Mouse (Mus musculus): ENCODE data around the gene Ift81. TPM values are rescaled to one million over a fixed set of nuclear protein-coding genes. Genes with fewer than 3 reads are reported as not detected.

Ift81 gene
- polyA plus RNA-seq, 1 experiment from 2014 or later: 25.2 TPM

GRCm38 (mm10) chr5:122625565-122626252 is 11.4 kb upstream of the Ift81 start:
- Histone ChIP-seq H3K9me3 (replicated peaks) (no peaks in the 10 kb centered on the region), H3K36me3 (no peaks in the 10 kb centered on the region), H3K9ac (no peak overlapping the region), H3K27ac (ENCODE audit: poor library complexity, severe bottlenecking) (0 out of 2 replicates have a peak overlapping the region, but pooled peaks have one; percentile 28), H3K4me3 (no peak overlapping the region), H3K4me2 (no peak overlapping the region), H3K27me3 (replicated peaks) (no peaks in the 10 kb centered on the region), H3K4me1 (replicated peaks) (peaks cover 37% of the 10 kb centered on the region)
- ATAC-seq (ENCODE audit: insufficient number of reproducible peaks, low FRiP score): no peak
- WGBS: 81% methylated on average over 14 of the region's 14 CpGs

GRCm38 (mm10) chr5:122624952-122625479 is 10.7 kb upstream of the Ift81 start:
- no peak overlapping the region for H3K4me2 ChIP-seq
- 83% methylated on average over 11 of the region's 11 CpGs for WGBS
- H3K9me3 ChIP-seq (replicated peaks): no peaks in the 10 kb centered on the region
- no peaks in the 10 kb centered on the region for H3K27me3 ChIP-seq (replicated peaks)
- no peak overlapping the region for H3K9ac ChIP-seq
- no peak overlapping the region for H3K4me3 ChIP-seq
- peaks cover 44% of the 10 kb centered on the region for H3K4me1 ChIP-seq (replicated peaks)
- no peak overlapping the region for H3K27ac ChIP-seq (ENCODE audit: poor library complexity, severe bottlenecking)
- H3K36me3 ChIP-seq: no peaks in the 10 kb centered on the region
- ATAC-seq (ENCODE audit: insufficient number of reproducible peaks, low FRiP score): no peak

- no peak overlapping the region for H3K27ac ChIP-seq (ENCODE audit: poor library complexity, severe bottlenecking)
- no peak overlapping the region for H3K4me2 ChIP-seq
- no peaks in the 10 kb centered on the region for H3K27me3 ChIP-seq (replicated peaks)
- 75% methylated on average over 9 of the region's 9 CpGs for WGBS
- peaks cover 51% of the 10 kb centered on the region for H3K4me1 ChIP-seq (replicated peaks)
- ATAC-seq (ENCODE audit: insufficient number of reproducible peaks, low FRiP score): no peak
- no peak overlapping the region for H3K9ac ChIP-seq
- H3K36me3 ChIP-seq: no peaks in the 10 kb centered on the region
- H3K9me3 ChIP-seq (replicated peaks): no peaks in the 10 kb centered on the region
- H3K4me3 ChIP-seq: no peak overlapping the region
Measured at GRCm38 (mm10) chr5:122623861-122624260, 9.5 kb upstream of the Ift81 start.

GRCm38 (mm10) chr5:122622526-122622925 is 8.2 kb upstream of the Ift81 start:
- Histone ChIP-seq H3K4me1 (replicated peaks) (peaks cover 56% of the 10 kb centered on the region), H3K9ac (no peak overlapping the region), H3K4me3 (no peak overlapping the region), H3K36me3 (no peaks in the 10 kb centered on the region), H3K27me3 (replicated peaks) (no peaks in the 10 kb centered on the region), H3K27ac (ENCODE audit: poor library complexity, severe bottlenecking) (peak overlapping the region; percentile 95), H3K9me3 (replicated peaks) (no peaks in the 10 kb centered on the region), H3K4me2 (no peak overlapping the region)
- WGBS: 81% methylated on average over 5 of the region's 5 CpGs
- no peak for ATAC-seq (ENCODE audit: insufficient number of reproducible peaks, low FRiP score)

- ATAC-seq (ENCODE audit: insufficient number of reproducible peaks, low FRiP score): peak; percentile 88
- no peaks in the 10 kb centered on the region for H3K9me3 ChIP-seq (replicated peaks)
- peak overlapping the region; percentile 28; the same call in 1 of the 2 replicates for H3K9ac ChIP-seq
- no peak overlapping the region for H3K4me3 ChIP-seq
- H3K36me3 ChIP-seq: no peaks in the 10 kb centered on the region
- peak overlapping the region; percentile 95 for H3K27ac ChIP-seq (ENCODE audit: poor library complexity, severe bottlenecking)
- 0 out of 2 replicates have a peak overlapping the region, but pooled peaks have one; percentile 4 for H3K4me2 ChIP-seq
- peaks cover 55% of the 10 kb centered on the region for H3K4me1 ChIP-seq (replicated peaks)
- no peaks in the 10 kb centered on the region for H3K27me3 ChIP-seq (replicated peaks)
- WGBS: 1% methylated on average over 7 of the region's 7 CpGs
Measured at GRCm38 (mm10) chr5:122621376-122621886, 7.1 kb upstream of the Ift81 start.

- H3K9ac ChIP-seq: no peak overlapping the region
- WGBS: 56% methylated on average over 9 of the region's 9 CpGs
- H3K27ac ChIP-seq (ENCODE audit: poor library complexity, severe bottlenecking): peak overlapping the region; percentile 95
- no peaks in the 10 kb centered on the region for H3K9me3 ChIP-seq (replicated peaks)
- no peaks in the 10 kb centered on the region for H3K27me3 ChIP-seq (replicated peaks)
- peaks cover 46% of the 10 kb centered on the region for H3K4me1 ChIP-seq (replicated peaks)
- H3K4me2 ChIP-seq: 0 out of 2 replicates have a peak overlapping the region, but pooled peaks have one; percentile 9
- no peaks in the 10 kb centered on the region for H3K36me3 ChIP-seq
- ATAC-seq (ENCODE audit: insufficient number of reproducible peaks, low FRiP score): no peak
- H3K4me3 ChIP-seq: no peak overlapping the region
Measured at GRCm38 (mm10) chr5:122619686-122620296, 5.5 kb upstream of the Ift81 start.

- WGBS: 50% methylated on average over 5 of the region's 5 CpGs
- H3K4me1 ChIP-seq (replicated peaks): peaks cover 46% of the 10 kb centered on the region
- H3K27ac ChIP-seq (ENCODE audit: poor library complexity, severe bottlenecking): peak overlapping the region; percentile 65; the same call in 1 of the 2 replicates
- no peak overlapping the region for H3K9ac ChIP-seq
- no peak overlapping the region for H3K4me3 ChIP-seq
- H3K4me2 ChIP-seq: no peak overlapping the region
- no peak for ATAC-seq (ENCODE audit: insufficient number of reproducible peaks, low FRiP score)
- no peaks in the 10 kb centered on the region for H3K9me3 ChIP-seq (replicated peaks)
- H3K36me3 ChIP-seq: no peaks in the 10 kb centered on the region
- no peaks in the 10 kb centered on the region for H3K27me3 ChIP-seq (replicated peaks)
Measured at GRCm38 (mm10) chr5:122617718-122618117, 3.4 kb upstream of the Ift81 start.

GRCm38 (mm10) chr5:122611651-122612050 is 2.7 kb downstream of the Ift81 start:
- peaks cover 17% of the 10 kb centered on the region for H3K4me1 ChIP-seq (replicated peaks)
- 49% methylated on average over 5 of the region's 5 CpGs for WGBS
- H3K4me3 ChIP-seq: no peak overlapping the region
- peak overlapping the region; percentile 10; the same call in 1 of the 2 replicates for H3K27ac ChIP-seq (ENCODE audit: poor library complexity, severe bottlenecking)
- no peaks in the 10 kb centered on the region for H3K27me3 ChIP-seq (replicated peaks)
- no peak for ATAC-seq (ENCODE audit: insufficient number of reproducible peaks, low FRiP score)
- H3K9ac ChIP-seq: no peak overlapping the region
- H3K9me3 ChIP-seq (replicated peaks): no peaks in the 10 kb centered on the region
- H3K36me3 ChIP-seq: peaks cover 22% of the 10 kb centered on the region
- H3K4me2 ChIP-seq: no peak overlapping the region

- no peak overlapping the region for H3K27ac ChIP-seq (ENCODE audit: poor library complexity, severe bottlenecking)
- H3K4me3 ChIP-seq: no peak overlapping the region
- no peak for ATAC-seq (ENCODE audit: insufficient number of reproducible peaks, low FRiP score)
- no peaks in the 10 kb centered on the region for H3K27me3 ChIP-seq (replicated peaks)
- H3K9me3 ChIP-seq (replicated peaks): no peaks in the 10 kb centered on the region
- WGBS: 59% methylated on average over 2 of the region's 2 CpGs
- H3K4me2 ChIP-seq: no peak overlapping the region
- H3K9ac ChIP-seq: no peak overlapping the region
- peaks cover 20% of the 10 kb centered on the region for H3K4me1 ChIP-seq (replicated peaks)
- peaks cover 50% of the 10 kb centered on the region for H3K36me3 ChIP-seq
Measured at GRCm38 (mm10) chr5:122604894-122605293, 9.4 kb downstream of the Ift81 start.

- peak; percentile 55; the same call in 1 of the 2 replicates for ATAC-seq (ENCODE audit: insufficient number of reproducible peaks, low FRiP score)
- no peak overlapping the region for H3K9ac ChIP-seq
- H3K4me3 ChIP-seq: no peak overlapping the region
- peak overlapping the region; percentile 6; the same call in 1 of the 2 replicates for H3K4me2 ChIP-seq
- H3K27ac ChIP-seq (ENCODE audit: poor library complexity, severe bottlenecking): peak overlapping the region; percentile 73
- 27% methylated on average over 11 of the region's 11 CpGs for WGBS
- H3K9me3 ChIP-seq (replicated peaks): no peaks in the 10 kb centered on the region
- H3K36me3 ChIP-seq: peaks cover 54% of the 10 kb centered on the region
- peaks cover 20% of the 10 kb centered on the region for H3K4me1 ChIP-seq (replicated peaks)
- H3K27me3 ChIP-seq (replicated peaks): no peaks in the 10 kb centered on the region
Measured at GRCm38 (mm10) chr5:122602233-122602632, 12.1 kb downstream of the Ift81 start.

GRCm38 (mm10) chr5:122595470-122595869 is 18.8 kb downstream of the Ift81 start:
- WGBS: 89% methylated on average over 4 of the region's 4 CpGs
- H3K4me3 ChIP-seq: no peak overlapping the region

More at GRCm38 (mm10) chr5:122595470-122595869, 18.8 kb downstream of the Ift81 start:
- peaks cover 62% of the 10 kb centered on the region for H3K36me3 ChIP-seq
- H3K4me1 ChIP-seq (replicated peaks): no peaks in the 10 kb centered on the region
- ATAC-seq (ENCODE audit: insufficient number of reproducible peaks, low FRiP score): no peak
- H3K9me3 ChIP-seq (replicated peaks): no peaks in the 10 kb centered on the region
- no peak overlapping the region for H3K9ac ChIP-seq
- H3K4me2 ChIP-seq: no peak overlapping the region
- no peaks in the 10 kb centered on the region for H3K27me3 ChIP-seq (replicated peaks)
- no peak overlapping the region for H3K27ac ChIP-seq (ENCODE audit: poor library complexity, severe bottlenecking)
